Mouse (Mus musculus) ES-E14 (cell line): ENCODE data around the gene Pdzd11. TPM values are rescaled to one million over a fixed set of nuclear protein-coding genes. Genes with fewer than 3 reads are reported as not detected.

Experiments used
- DNase-seq: peaks from one replicate; pipeline ENCODE4 v3.0.0-alpha.2; 2013; ENCODE audit warnings: low read depth, low spot score
- H3K27ac ChIP-seq: 2 replicates; pipeline ENCODE4 v1.5.1; 2012; ENCODE audit warnings: low read depth, mild to moderate bottlenecking, low read length, moderate library complexity, mixed read lengths; ENCODE audit not compliant: poor library complexity, insufficient read depth, severe bottlenecking
- H3K36me3 ChIP-seq: 2 replicates; pipeline ENCODE4 v1.6.1; 2012; ENCODE audit warnings: mild to moderate bottlenecking, low read length, moderate library complexity, mixed read lengths; ENCODE audit not compliant: control insufficient read depth, poor library complexity, insufficient read depth, severe bottlenecking
- H3K4me1 ChIP-seq, 2 experiments: fragments of 150-350 bp in 1 of 2; sonication (generic) in 1 of 2; 2 replicates each; pipeline ENCODE4 v1.6.1; 2012; ENCODE audit warnings: low read length in 2 of 2, mild to moderate bottlenecking in 1 of 2, mixed read lengths in 1 of 2; ENCODE audit not compliant: control insufficient read depth in 2 of 2, insufficient read depth in 2 of 2, poor library complexity in 1 of 2
- H3K4me3 ChIP-seq, 2 experiments: fragments of 150-350 bp in 1 of 2; sonication (generic) in 1 of 2; 2 replicates each; pipeline ENCODE4 v1.5.1; 2012; ENCODE audit warnings: low read length in 2 of 2, low read depth in 1 of 2, mild to moderate bottlenecking in 1 of 2, mixed read lengths in 1 of 2; ENCODE audit not compliant: insufficient read depth in 1 of 2, poor library complexity in 1 of 2, severe bottlenecking in 1 of 2
- H3K9ac ChIP-seq: 2 replicates; pipeline ENCODE4 v1.6.1; 2012; ENCODE audit warnings: low read depth, mild to moderate bottlenecking, low read length, mixed read lengths; ENCODE audit not compliant: poor library complexity, insufficient read depth, severe bottlenecking
- H3K9me3 ChIP-seq: fragments of 150-350 bp; sonication (generic); 2 replicates; pipeline ENCODE4 v1.6.1; 2012; ENCODE audit warnings: low read depth, mild to moderate bottlenecking, low read length; ENCODE audit not compliant: control insufficient read depth, insufficient read depth
- CHD2 ChIP-seq: IDR thresholded peaks from 2 replicates; pipeline ENCODE4 v1.6.1; 2014; ENCODE audit warnings: mild to moderate bottlenecking, low read depth, low read length, inconsistent platforms
- HCFC1 ChIP-seq: IDR thresholded peaks from 2 replicates; pipeline ENCODE4 v1.6.1; 2012; ENCODE audit warnings: low read length, inconsistent platforms, borderline replicate concordance; ENCODE audit not compliant: insufficient read depth
- MAFK ChIP-seq: IDR thresholded peaks from 2 replicates; pipeline ENCODE4 v1.6.1; 2014; ENCODE audit warnings: mild to moderate bottlenecking, low read depth, low read length, inconsistent platforms; ENCODE audit not compliant: insufficient read depth
- ZC3H11A ChIP-seq: IDR thresholded peaks from 2 replicates; pipeline ENCODE4 v1.6.1; 2012; ENCODE audit warnings: low read depth, mild to moderate bottlenecking, inconsistent platforms, low read length, borderline replicate concordance
- ZNF384 ChIP-seq: IDR thresholded peaks from 2 replicates; pipeline ENCODE4 v1.6.1; 2012; ENCODE audit warnings: low read depth, low read length, inconsistent platforms
- in situ Hi-C, 2 experiments: fragments of 600-800 bp; cut with MboI; formaldehyde crosslinking; loops; one replicate each; pipeline ENCODE4 v1.15.1; 2025; ENCODE audit warnings: low sequenced_read_pairs in 2 of 2, inconsistent platforms in 1 of 2; ENCODE audit not compliant: unreplicated experiment in 2 of 2
- total RNA-seq: library from RNA; depleted of rRNA; stranded (reverse); fragments of 300-350 nt; gene quantifications from 2 replicates; pipeline ENCODE4 v1.2.3, GENCODE M21; 2012

Gene Pdzd11
- total RNA-seq, 1 experiment, result 38.7 TPM

DNA sequence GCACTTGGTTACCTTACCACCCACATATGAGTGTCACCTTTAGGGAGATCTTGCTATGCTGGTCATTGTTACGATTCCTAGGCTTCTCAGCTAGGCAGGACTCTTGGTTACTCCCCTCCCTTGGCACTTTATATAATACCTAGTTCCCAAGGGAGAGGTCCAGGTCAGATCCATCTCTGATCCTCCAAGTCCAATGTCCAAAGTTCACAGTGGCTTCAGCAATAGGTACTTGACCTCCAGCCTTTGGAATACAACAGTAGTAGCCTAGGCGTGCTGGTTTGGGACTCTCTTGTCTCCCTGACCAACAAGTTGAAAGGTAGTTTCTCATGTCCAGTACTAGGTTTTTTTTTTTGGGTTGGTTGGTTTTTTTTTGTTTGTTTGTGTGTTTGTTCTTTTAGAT, 2.7 kb upstream of the Pdzd11 start:
- H3K9me3 ChIP-seq, result no peaks in the 10 kb centered on the region
- no peak overlapping the region for H3K9ac ChIP-seq
- no peaks in the 10 kb centered on the region for H3K36me3 ChIP-seq
- H3K27ac ChIP-seq, result no peak overlapping the region
- TF ChIP-seq ZNF384 (no peak), MAFK (no peak), ZC3H11A (no peak), CHD2 (no peak), HCFC1 (no peak)
- H3K4me3 ChIP-seq, result no peak overlapping the region
- in situ Hi-C loops, result no loop called here
- no peaks in the 10 kb centered on the region; a peak in 1 of 4 replicates for H3K4me1 ChIP-seq
- DNase-seq, result no peak

DNA sequence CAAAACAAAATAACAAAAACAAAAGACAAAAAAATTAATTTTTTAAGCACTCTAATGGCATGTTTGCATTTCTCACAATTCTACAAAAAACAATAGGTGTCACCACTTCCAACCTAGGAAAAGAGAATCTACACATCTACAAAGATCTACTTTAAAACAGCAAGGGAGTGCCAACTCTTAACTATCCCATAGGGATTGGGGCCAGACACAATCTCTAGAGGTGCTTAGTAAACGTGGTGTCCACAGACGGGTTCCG, 894 bp downstream of the Pdzd11 start, which contains the start of gene Kif4:
Gene Kif4, plus strand, starts transcription at position 192 of the 256 bp plus-strand sequence.
- Histone ChIP-seq H3K4me3 (peak within 1 kb of the TSS; percentile 91), H3K27ac (peak within 1 kb of the TSS; percentile 88), H3K36me3 (peaks cover 2% of the 10 kb centered on the region; the same call in 1 of the 2 replicates), H3K9ac (peak within 1 kb of the TSS; percentile 93), H3K4me1 (no peaks in the 10 kb centered on the region; a peak in 1 of 4 replicates), H3K9me3 (no peaks in the 10 kb centered on the region)
- TF ChIP-seq HCFC1, result no peak
- TF ChIP-seq ZC3H11A, result no peak
- TF ChIP-seq CHD2, result no peak
- no peak for TF ChIP-seq MAFK
- no peak for TF ChIP-seq ZNF384
- no peak for DNase-seq
- in situ Hi-C loops, result no loop called here

GRCm38 (mm10) chrX:100625146-100625545, 1.2 kb downstream of the Pdzd11 start:
- no peak for DNase-seq
- Histone ChIP-seq H3K9ac (peak overlapping the region; percentile 74), H3K4me1 (no peaks in the 10 kb centered on the region; a peak in 1 of 4 replicates), H3K4me3 (peak overlapping the region; percentile 91), H3K9me3 (no peaks in the 10 kb centered on the region), H3K36me3 (peaks cover 2% of the 10 kb centered on the region; the same call in 1 of the 2 replicates), H3K27ac (no peak overlapping the region)
- in situ Hi-C loops, result no loop called here
- no peak for TF ChIP-seq ZC3H11A
- TF ChIP-seq ZNF384, result no peak
- no peak for TF ChIP-seq MAFK
- TF ChIP-seq CHD2, result no peak
- TF ChIP-seq HCFC1, result no peak

GRCm38 (mm10) chrX:100624242-100624641, 2.1 kb downstream of the Pdzd11 start:
- Histone ChIP-seq H3K9me3 (no peaks in the 10 kb centered on the region), H3K36me3 (peaks cover 2% of the 10 kb centered on the region; the same call in 1 of the 2 replicates), H3K4me3 (no peak overlapping the region), H3K27ac (no peak overlapping the region), H3K4me1 (no peaks in the 10 kb centered on the region; a peak in 1 of 4 replicates), H3K9ac (no peak overlapping the region)
- TF ChIP-seq HCFC1 (no peak), ZNF384 (no peak), CHD2 (no peak), ZC3H11A (no peak), MAFK (no peak)
- DNase-seq, result no peak
- in situ Hi-C loops, result no loop called here

GRCm38 (mm10) chrX:100621366-100621765, 5.0 kb downstream of the Pdzd11 start:
- in situ Hi-C loops, result no loop called here
- H3K9me3 ChIP-seq, result no peaks in the 10 kb centered on the region
- H3K36me3 ChIP-seq, result peaks cover 2% of the 10 kb centered on the region; the same call in 1 of the 2 replicates
- TF ChIP-seq HCFC1, result no peak
- no peak for TF ChIP-seq CHD2
- TF ChIP-seq MAFK, result no peak
- TF ChIP-seq ZC3H11A, result no peak
- no peak for TF ChIP-seq ZNF384
- peaks cover 0 to 8% of the 10 kb centered on the region in 2 experiments; a peak in 2 of 4 replicates for H3K4me1 ChIP-seq
- H3K9ac ChIP-seq, result no peak overlapping the region
- H3K4me3 ChIP-seq, result no peak overlapping the region
- DNase-seq, result no peak
- H3K27ac ChIP-seq, result no peak overlapping the region
